Mouse (Mus musculus): ENCODE measurements around the gene Jazf1. TPM values are rescaled to one million over a fixed set of nuclear protein-coding genes. Genes with fewer than 3 reads are reported as not detected.

Gene Jazf1
- polyA plus RNA-seq, 1 experiment from 2014 or later = 13.9 TPM

DNA sequence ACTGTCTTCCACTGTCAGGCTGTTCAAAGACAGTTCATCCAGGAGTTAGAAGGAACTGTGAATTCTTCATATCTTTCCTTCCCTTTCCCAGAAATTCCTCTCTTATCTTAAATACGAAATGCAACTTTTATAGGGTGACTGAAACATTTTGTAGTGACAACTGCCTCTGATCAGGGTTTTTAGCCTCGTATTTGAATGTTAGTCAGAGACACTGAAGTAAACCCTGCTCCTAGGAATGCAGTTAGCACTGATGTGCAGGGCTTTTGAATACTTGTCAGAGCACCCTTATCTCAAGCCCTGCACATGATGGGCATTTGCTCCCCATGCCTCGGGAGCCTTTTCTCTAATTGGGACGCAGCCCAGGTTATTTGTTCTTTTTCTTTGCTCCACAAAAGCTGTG is 338.1 kb downstream of the Jazf1 start:
- WGBS = 24% methylated on average over 4 of the region's 4 CpGs
- no peaks in the 10 kb centered on the region for H3K9me3 ChIP-seq (replicated peaks)
- no peak overlapping the region for H3K9ac ChIP-seq
- H3K36me3 ChIP-seq = peaks cover 20% of the 10 kb centered on the region
- no peak overlapping the region for H3K4me2 ChIP-seq
- H3K4me3 ChIP-seq = no peak overlapping the region
- peaks cover 6% of the 10 kb centered on the region; the same call in 1 of the 2 replicates for H3K4me1 ChIP-seq (replicated peaks)
- H3K27ac ChIP-seq = no peak overlapping the region
- no peaks in the 10 kb centered on the region for H3K27me3 ChIP-seq
- ATAC-seq (replicated peaks; ENCODE audit: insufficient number of reproducible peaks, insufficient read depth, low FRiP score, low read depth) = no peak

DNA sequence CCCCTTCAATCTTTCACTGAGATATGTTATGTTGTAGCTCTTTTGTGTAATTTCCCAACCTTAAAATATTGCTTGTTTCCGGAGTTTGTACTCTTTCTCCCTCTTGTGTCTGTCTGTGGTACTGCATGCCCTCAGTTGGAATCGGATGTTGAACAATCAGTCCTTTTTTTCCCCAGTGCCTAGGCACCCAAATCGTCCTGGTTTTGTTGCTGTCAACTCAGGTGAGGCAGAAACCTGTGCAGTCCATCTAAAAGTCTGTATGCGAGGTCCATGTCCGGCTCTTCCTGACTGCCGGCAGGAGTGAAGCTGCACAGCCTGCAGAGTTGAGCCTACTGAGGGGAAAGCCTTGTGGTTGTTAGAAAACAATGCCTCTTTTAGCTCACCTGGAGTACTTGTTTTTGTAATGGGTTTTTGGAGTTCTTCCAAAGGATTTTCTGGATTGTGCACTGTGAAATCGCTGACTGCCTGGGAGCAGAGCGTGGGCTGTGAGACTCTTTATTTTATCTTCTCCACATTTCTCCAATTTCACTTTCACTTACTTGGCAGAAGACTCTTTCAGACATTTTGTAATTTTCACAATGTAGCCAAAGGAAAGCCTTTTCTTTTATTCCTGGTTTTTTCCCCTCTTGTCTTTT is 343.5 kb downstream of the Jazf1 start:
- WGBS = 53% methylated on average over 8 of the region's 8 CpGs
- peaks cover 16% of the 10 kb centered on the region for H3K36me3 ChIP-seq
- no peak overlapping the region for H3K4me2 ChIP-seq

More for the DNA sequence above, 343.5 kb downstream of the Jazf1 start:
- Histone ChIP-seq H3K9me3 (replicated peaks) (no peaks in the 10 kb centered on the region), H3K4me3 (no peak overlapping the region), H3K4me1 (replicated peaks) (0 out of 2 replicates have a peak, but pooled peaks cover 3% of the 10 kb centered on the region), H3K27ac (no peak overlapping the region), H3K27me3 (no peaks in the 10 kb centered on the region), H3K9ac (no peak overlapping the region)
- no peak for ATAC-seq (replicated peaks; ENCODE audit: insufficient number of reproducible peaks, insufficient read depth, low FRiP score, low read depth)

Other genes with a start within 250 kb of the Jazf1 start
- 28.5 and 30.9 TPM in 2 replicates for gene Creb5, start 218.6 kb upstream of the Jazf1 start, polyA plus RNA-seq (2015; fragmentation: Nextera tagmentation; extraction: Ambion mirVana)

All from heart, embryonic 15.5 days (tissue).